Mouse (Mus musculus): ENCODE results near the gene Arhgap4. TPM values are rescaled to one million over a fixed set of nuclear protein-coding genes. Genes with fewer than 3 reads are reported as not detected.

Arhgap4 gene
- polyA plus RNA-seq (2015; fragmentation: Nextera tagmentation; extraction: Ambion mirVana) = 2.2 and 2.3 TPM in 2 replicates

DNA sequence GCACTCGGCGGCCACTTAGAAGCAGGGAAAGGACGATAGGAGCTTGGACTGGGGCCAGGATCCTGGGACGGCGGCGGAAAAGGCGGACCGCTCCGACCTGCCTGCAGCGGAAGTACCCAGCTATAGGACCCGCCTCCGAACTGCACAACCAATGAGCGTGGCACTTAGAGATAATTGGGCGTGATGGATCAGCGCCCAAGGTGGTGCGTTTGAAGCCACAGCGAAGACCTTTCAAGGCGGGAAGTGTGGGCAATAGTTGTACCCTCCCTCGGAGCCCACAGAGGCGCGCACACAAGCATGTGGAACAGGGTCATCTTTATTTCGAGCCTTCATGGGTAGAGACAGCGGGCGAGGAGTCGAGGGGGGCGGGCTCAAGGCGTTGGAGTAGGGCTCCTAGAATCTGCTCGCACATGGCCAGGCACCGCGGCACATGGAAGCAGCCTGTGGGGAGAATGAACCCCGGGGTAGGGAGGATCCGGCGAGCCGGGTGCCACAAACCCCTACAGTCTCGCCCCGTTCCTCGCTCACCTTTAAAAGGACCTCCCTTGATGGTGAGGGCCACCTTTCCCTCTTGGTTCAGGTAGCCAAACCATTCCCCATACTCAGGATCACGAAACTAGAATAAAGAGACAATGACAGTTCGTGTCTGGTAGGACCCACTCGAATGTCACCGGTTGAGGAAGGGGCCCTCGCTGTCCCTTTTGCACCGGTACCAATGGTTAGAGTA lies at the start of gene Arhgap4, which contains the start of gene Naa10:
TSS of gene Arhgap4 (minus strand) at position 48 of the 727 bp plus-strand sequence.
TSS of gene Naa10 (minus strand) at position 122 of the 727 bp plus-strand sequence.
- no peaks in the 10 kb centered on the region for H3K9me3 ChIP-seq
- peak; percentile 98 for ATAC-seq (replicated peaks)
- peak within 1 kb of the TSS; percentile 76 for H3K9ac ChIP-seq (replicated peaks)
- H3K4me3 ChIP-seq = peak within 1 kb of the TSS; percentile 63
- no peaks in the 10 kb centered on the region for H3K27me3 ChIP-seq
- H3K36me3 ChIP-seq = no peaks in the 10 kb centered on the region
- peak within 1 kb of the TSS; percentile 67 for H3K4me2 ChIP-seq (replicated peaks)
- WGBS = 18% methylated on average over 43 of the region's 43 CpGs
- H3K27ac ChIP-seq (replicated peaks) = peak within 1 kb of the TSS; percentile 84
- peaks cover 7% of the 10 kb centered on the region for H3K4me1 ChIP-seq

DNA sequence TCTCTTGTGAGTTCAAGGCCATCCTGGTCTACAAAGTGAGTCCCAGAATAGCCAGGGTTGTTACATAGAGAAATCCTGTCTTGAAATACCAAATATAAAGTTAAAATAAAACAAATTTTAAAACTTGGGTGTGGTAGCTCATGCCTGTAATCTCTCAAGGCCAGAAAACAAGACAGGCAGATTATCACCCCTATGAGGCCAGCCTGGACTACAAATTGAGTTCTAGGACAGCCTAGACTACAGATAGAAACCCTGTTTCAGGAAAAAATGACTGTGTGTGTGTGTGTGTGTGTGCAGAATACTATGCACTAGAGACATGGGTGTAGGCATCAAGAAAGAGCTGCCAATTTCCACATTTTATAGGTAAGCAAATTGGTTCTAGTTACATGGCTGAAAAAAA lies 49.1 kb upstream of the Arhgap4 start:
- no peaks in the 10 kb centered on the region for H3K9me3 ChIP-seq
- no peak overlapping the region for H3K4me2 ChIP-seq (replicated peaks)
- H3K9ac ChIP-seq (replicated peaks) = no peak overlapping the region
- H3K4me1 ChIP-seq = no peaks in the 10 kb centered on the region
- no peak for ATAC-seq (replicated peaks)
- no peak overlapping the region for H3K4me3 ChIP-seq
- H3K27me3 ChIP-seq = no peaks in the 10 kb centered on the region
- no peaks in the 10 kb centered on the region for H3K36me3 ChIP-seq
- H3K27ac ChIP-seq (replicated peaks) = no peak overlapping the region

DNA sequence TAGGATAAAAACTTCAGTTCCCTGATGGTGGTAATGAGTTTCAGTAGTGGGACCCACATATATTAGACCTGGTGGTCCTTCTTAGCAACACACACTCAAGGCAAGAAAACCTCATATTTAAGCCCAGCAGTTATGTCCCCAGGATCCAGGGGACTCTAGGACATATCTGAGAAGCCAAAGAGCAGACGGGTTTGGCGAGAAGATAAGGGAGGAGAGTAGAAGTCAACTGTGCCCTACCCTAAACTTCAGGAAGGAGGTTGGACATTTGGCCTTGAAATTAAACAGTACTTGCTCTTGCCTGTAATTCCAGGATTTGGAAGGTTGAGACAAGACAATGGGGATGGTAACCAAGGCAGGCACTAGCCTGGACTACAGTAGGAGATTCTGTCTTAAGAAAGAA lies 48.1 kb upstream of the Arhgap4 start:
- no peak for ATAC-seq (replicated peaks)
- H3K4me2 ChIP-seq (replicated peaks) = no peak overlapping the region
- no peak overlapping the region for H3K4me3 ChIP-seq
- WGBS = 89% methylated on average over 2 of the region's 2 CpGs
- H3K9ac ChIP-seq (replicated peaks) = no peak overlapping the region
- H3K36me3 ChIP-seq = no peaks in the 10 kb centered on the region
- H3K4me1 ChIP-seq = no peaks in the 10 kb centered on the region
- H3K9me3 ChIP-seq = no peaks in the 10 kb centered on the region
- H3K27me3 ChIP-seq = no peaks in the 10 kb centered on the region
- H3K27ac ChIP-seq (replicated peaks) = no peak overlapping the region

DNA sequence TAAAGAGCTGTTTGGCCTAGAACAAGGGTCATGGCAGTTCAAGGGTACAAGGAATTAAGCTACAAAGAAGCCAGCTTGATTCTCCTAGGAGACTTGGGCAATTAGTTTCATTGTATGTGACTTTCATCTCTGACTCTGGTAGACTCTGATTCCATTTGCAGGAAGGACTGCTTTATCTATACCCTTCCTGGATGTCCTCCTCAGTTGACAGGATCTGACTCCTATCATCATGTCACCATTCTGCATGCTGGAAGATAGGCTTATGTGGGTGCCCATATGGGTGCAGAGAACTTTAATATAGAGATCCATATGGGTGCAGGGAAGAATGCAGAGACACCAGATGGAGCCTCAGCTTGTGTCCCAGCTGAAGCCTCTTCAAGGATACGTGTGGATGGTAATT lies 47.5 kb upstream of the Arhgap4 start:
- H3K4me2 ChIP-seq (replicated peaks) = no peak overlapping the region
- H3K36me3 ChIP-seq = no peaks in the 10 kb centered on the region
- H3K4me1 ChIP-seq = peaks cover 5% of the 10 kb centered on the region
- no peak overlapping the region for H3K4me3 ChIP-seq
- no peak overlapping the region for H3K9ac ChIP-seq (replicated peaks)
- 90% methylated on average over 1 of the region's 1 CpGs for WGBS
- H3K9me3 ChIP-seq = no peaks in the 10 kb centered on the region
- no peaks in the 10 kb centered on the region for H3K27me3 ChIP-seq
- no peak for ATAC-seq (replicated peaks)
- H3K27ac ChIP-seq (replicated peaks) = no peak overlapping the region

DNA sequence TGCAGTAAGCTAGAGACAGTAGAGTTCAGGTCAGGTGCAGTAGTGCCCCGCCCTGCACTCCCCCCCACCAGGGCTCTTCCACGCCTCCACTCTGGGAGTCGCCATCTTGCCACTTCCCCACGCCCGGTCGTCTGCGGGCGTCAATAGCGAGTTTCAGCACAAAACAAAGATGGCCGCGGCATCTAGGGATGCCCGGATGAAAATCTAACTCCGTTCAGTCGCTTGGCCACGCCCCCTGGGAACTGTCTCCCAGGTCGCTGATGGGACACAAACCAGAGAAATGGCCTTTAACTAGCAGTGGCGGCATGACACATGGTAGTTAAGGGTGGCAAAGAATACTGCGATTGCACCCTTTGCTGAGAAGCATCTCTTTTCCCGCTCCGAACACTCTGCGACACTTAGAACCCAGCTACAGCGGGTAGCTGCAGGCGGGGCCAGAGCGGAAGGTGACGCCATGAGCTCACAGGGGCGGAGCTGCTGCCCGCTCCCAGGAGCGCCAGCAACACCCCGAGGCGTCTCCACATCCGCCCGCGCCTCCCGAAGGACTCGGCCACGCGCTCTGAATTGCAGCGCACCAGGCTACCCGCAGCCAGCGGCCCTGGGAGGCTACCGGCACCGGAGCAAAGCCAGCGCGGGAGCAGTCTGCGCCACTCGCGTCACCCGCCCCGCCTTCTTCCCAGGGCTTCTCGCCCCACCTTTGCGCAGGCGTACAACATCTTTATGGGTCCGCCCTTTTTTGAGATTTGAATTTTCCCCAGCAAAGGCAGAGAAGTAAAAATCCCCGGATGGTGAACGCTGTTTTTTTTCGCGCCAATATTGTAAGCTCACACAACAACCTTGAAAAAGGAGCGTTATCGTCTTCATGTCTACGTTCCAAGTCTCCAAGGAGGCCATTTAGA lies 45.8 kb upstream of the Arhgap4 start:
- Histone ChIP-seq H3K36me3 (no peaks in the 10 kb centered on the region), H3K4me3 (peak overlapping the region; percentile 72), H3K4me2 (replicated peaks) (peak overlapping the region; percentile 42), H3K27ac (replicated peaks) (peak overlapping the region; percentile 100), H3K9me3 (no peaks in the 10 kb centered on the region), H3K27me3 (no peaks in the 10 kb centered on the region), H3K9ac (replicated peaks) (peak overlapping the region; percentile 66), H3K4me1 (peaks cover 23% of the 10 kb centered on the region)
- peak; percentile 88 for ATAC-seq (replicated peaks)
- 18% methylated on average over 60 of the region's 60 CpGs for WGBS

DNA sequence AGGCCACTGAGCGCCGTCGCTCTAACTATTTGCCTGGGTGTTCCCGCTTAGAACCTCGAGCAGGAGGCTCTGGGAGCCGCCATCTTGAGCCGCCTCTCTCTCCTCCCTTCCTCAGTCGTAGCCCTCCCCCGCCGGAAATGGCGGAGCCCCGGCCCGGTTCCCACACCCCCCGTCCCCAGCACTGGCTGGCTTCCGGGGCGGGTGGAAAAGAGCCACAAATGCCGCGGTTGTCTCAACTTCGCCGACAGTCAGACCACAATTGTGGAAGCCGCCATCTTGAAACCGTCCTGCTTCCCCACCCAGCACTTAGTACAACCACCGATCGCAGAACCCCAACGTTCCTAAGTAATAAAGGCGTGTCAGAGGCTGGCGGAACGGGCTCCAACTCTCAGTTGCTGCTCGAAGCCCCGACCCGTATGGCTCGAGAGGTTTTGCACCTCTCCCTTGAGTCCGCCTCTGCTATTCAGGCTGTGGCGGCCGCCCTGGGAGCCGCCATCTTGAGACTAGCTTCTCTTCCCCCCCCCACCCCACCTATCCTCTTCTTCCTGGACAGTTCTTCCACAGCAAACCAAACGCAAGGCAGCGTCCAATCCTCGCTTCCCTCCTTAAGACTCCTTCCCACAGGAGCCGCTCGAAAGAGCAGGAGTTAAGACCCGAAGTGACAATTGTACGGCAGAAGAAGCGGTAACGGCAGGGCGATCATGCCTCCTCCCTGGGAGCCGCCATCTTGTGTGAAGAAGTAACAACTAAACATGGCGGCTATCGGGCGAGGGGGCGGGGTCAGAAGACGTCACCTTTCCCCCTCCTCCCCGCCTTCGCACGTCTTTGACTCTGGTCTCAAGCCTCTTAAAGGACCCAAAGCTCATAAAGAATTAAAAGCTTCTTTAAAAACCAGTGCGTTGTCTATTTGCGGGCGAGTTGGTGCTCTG lies 44.8 kb upstream of the Arhgap4 start, which contains the start of gene Hcfc1:
TSS of gene Hcfc1 (minus strand) at position 110 of the 929 bp plus-strand sequence.
- WGBS = 18% methylated on average over 58 of the region's 58 CpGs
- Histone ChIP-seq H3K9me3 (no peaks in the 10 kb centered on the region), H3K4me3 (peak within 1 kb of the TSS; percentile 72), H3K36me3 (no peaks in the 10 kb centered on the region), H3K27me3 (no peaks in the 10 kb centered on the region), H3K4me1 (peaks cover 28% of the 10 kb centered on the region), H3K4me2 (replicated peaks) (peak within 1 kb of the TSS; percentile 67), H3K27ac (replicated peaks) (peak within 1 kb of the TSS; percentile 100), H3K9ac (replicated peaks) (peak within 1 kb of the TSS; percentile 66)
- ATAC-seq (replicated peaks) = peak; percentile 71

DNA sequence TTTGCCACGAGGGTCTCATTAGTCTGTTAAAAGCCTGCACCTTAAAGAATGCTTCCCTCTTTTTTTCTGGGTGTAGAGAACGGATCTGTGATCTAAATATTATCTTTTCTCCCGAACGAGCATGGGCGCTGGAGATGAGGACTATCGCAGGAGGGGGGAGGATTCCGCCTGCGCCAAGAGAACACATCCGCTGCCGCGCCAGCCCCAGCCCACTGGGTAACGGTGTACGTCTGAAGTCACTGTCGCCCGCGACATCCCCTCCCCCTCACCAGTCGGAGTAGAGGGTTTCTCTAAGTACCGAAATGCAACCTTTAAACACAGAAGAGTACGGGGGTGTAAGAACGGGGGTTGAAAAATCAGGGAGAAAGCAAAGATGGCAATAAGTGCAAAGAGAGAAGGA lies 43.6 kb upstream of the Arhgap4 start:
- WGBS = 26% methylated on average over 20 of the region's 20 CpGs
- Histone ChIP-seq H3K9me3 (no peaks in the 10 kb centered on the region), H3K9ac (replicated peaks) (peak overlapping the region; percentile 66), H3K27me3 (no peaks in the 10 kb centered on the region), H3K4me1 (peaks cover 28% of the 10 kb centered on the region), H3K4me2 (replicated peaks) (peak overlapping the region; percentile 67), H3K4me3 (peak overlapping the region; percentile 72), H3K27ac (replicated peaks) (peak overlapping the region; percentile 100), H3K36me3 (no peaks in the 10 kb centered on the region)
- no peak for ATAC-seq (replicated peaks)

DNA sequence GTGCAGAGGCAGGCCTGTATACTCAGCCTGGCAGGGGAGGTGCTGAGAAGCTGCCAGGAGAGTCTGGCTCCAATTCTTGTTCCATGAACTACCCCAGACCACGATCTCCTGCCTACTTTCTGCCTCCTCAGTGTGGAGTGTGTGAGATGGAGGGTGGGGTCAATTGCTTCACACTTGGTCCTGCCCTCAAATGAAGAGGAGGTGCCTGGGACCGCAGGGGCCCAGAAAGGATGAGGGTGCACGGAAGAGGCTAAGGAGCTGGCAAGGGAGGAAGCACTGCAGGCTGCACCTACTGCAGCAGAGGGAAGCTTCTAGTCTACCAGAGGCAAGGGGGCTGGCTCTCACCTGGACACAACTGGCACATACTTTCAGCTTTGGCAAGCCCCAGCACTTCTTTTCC lies 42.7 kb upstream of the Arhgap4 start:
- H3K27me3 ChIP-seq = no peaks in the 10 kb centered on the region
- H3K4me2 ChIP-seq (replicated peaks) = peak overlapping the region; percentile 67
- peak overlapping the region; percentile 72 for H3K4me3 ChIP-seq
- H3K4me1 ChIP-seq = peaks cover 28% of the 10 kb centered on the region
- peak overlapping the region; percentile 66 for H3K9ac ChIP-seq (replicated peaks)
- no peaks in the 10 kb centered on the region for H3K9me3 ChIP-seq
- no peak for ATAC-seq (replicated peaks)
- 33% methylated on average over 3 of the region's 3 CpGs for WGBS
- peaks cover 2% of the 10 kb centered on the region; the same call in 1 of the 2 replicates for H3K36me3 ChIP-seq
- H3K27ac ChIP-seq (replicated peaks) = no peak overlapping the region

DNA sequence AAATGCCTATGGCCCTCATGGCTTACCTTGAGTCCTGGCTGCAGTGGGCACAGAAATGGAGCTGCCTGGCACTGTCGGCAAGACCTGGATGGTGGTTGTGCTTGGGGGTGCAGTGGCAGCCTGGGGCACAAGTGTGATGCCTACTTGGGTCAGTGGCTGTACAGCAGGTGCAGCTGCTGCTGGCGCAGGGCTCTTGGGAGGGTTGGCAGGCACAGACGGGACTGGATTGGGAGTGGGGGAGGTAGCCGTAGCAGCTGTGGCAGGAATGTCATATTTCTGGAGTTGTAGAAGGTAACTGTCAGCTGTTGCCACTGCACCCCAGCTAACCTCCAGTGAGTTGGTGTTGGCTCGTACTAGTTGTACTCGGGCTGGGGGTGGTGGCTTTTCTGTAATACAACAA lies 33.3 kb upstream of the Arhgap4 start:
- Histone ChIP-seq H3K9me3 (no peaks in the 10 kb centered on the region), H3K9ac (replicated peaks) (no peak overlapping the region), H3K4me2 (replicated peaks) (no peak overlapping the region), H3K4me1 (no peaks in the 10 kb centered on the region), H3K27ac (replicated peaks) (no peak overlapping the region), H3K4me3 (no peak overlapping the region), H3K36me3 (peaks cover 76% of the 10 kb centered on the region), H3K27me3 (no peaks in the 10 kb centered on the region)
- ATAC-seq (replicated peaks) = no peak
- 93% methylated on average over 6 of the region's 6 CpGs for WGBS

DNA sequence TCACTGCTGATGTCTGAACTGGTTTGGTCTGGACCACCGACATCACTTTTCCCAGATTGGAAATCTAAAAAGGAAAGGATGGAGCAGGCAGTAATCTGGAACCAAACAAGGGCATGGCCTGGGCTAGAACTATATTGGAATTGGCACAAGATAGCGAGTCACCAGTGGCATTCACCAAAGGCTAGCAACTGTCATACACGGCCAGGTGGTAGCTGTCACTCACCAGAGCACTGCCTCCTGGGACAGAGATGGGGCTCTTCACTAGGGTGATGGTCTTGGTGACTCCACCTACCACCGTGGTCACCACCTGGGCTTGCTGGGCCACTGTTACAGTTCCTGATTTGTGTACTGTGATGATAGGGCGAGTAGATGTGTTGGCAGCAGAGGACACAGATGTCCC lies 30.9 kb upstream of the Arhgap4 start:
- H3K27me3 ChIP-seq = no peaks in the 10 kb centered on the region
- no peak overlapping the region for H3K4me3 ChIP-seq
- no peaks in the 10 kb centered on the region for H3K4me1 ChIP-seq
- H3K27ac ChIP-seq (replicated peaks) = no peak overlapping the region
- ATAC-seq (replicated peaks) = no peak
- no peaks in the 10 kb centered on the region for H3K9me3 ChIP-seq
- 80% methylated on average over 5 of the region's 5 CpGs for WGBS
- H3K9ac ChIP-seq (replicated peaks) = no peak overlapping the region
- H3K36me3 ChIP-seq = peaks cover 75% of the 10 kb centered on the region
- no peak overlapping the region for H3K4me2 ChIP-seq (replicated peaks)

DNA sequence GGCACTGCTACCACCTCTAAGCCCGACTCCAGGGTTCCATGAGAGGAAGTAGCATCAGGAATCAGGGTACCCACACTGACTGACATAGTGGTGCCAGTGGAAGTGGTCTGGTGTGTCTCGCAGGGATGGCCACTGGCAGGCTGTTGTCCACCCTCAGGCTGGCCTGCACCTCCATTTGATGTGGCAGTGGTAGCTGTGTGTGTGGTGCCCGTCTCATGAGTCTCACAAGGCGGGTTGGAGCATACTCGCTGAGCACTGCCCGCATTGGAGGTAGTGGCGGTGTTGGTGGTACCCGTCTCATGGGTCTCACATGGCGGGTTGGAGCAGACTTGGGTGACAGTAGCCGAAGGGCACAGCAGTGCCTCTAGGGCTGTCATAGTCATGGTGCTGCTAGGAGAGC lies 27.7 kb upstream of the Arhgap4 start:
- H3K36me3 ChIP-seq = peaks cover 79% of the 10 kb centered on the region
- ATAC-seq (replicated peaks) = peak; percentile 31; the same call in 1 of the 2 replicates
- H3K4me2 ChIP-seq (replicated peaks) = no peak overlapping the region
- H3K9me3 ChIP-seq = no peaks in the 10 kb centered on the region
- H3K27me3 ChIP-seq = no peaks in the 10 kb centered on the region
- no peak overlapping the region for H3K4me3 ChIP-seq
- H3K27ac ChIP-seq (replicated peaks) = no peak overlapping the region
- H3K9ac ChIP-seq (replicated peaks) = no peak overlapping the region
- 88% methylated on average over 10 of the region's 10 CpGs for WGBS
- no peaks in the 10 kb centered on the region for H3K4me1 ChIP-seq
